Mouse (Mus musculus): ENCODE measurements at regions not wholly inside any gene's neighbourhood (a gene's known extent, or its start where the extent isn't known, plus 50 kb on each side); places are given as distances from the start of the nearest gene placed in this dataset.

- DNase-seq (ENCODE audit: low spot score in 2 of 2) = no peak
Observed at GRCm38 (mm10) chr1:168008216-168008615, 319.2 kb downstream of the Lmx1a start.

- no peak for DNase-seq (ENCODE audit: low spot score in 2 of 2)
Observed at GRCm38 (mm10) chr1:168010416-168010815, 321.4 kb downstream of the Lmx1a start.

GRCm38 (mm10) chr1:168012069-168012468 is 323.0 kb downstream of the Lmx1a start:
- DNase-seq (ENCODE audit: low spot score in 2 of 2) = no peak

DNA sequence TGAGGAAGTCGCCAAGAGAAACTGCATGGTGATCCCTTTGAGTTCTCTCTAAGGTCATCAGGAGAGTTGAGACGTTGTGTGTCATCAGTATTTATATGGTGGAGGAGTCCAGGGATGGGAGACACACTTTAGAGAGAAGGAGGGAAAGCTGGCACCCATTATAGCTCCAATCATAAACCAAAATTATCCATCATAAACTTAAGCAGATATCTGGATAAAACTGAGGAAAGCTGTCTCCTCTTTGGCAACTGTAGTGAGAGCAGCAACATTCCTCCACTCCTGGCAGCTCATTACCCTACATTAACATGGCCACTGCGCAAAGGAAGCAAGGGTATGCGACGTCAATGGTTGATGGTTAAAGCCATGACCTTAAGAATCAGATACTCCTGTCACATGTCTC is 323.6 kb downstream of the Lmx1a start:
- no peak for DNase-seq (ENCODE audit: low spot score in 2 of 2)

DNA sequence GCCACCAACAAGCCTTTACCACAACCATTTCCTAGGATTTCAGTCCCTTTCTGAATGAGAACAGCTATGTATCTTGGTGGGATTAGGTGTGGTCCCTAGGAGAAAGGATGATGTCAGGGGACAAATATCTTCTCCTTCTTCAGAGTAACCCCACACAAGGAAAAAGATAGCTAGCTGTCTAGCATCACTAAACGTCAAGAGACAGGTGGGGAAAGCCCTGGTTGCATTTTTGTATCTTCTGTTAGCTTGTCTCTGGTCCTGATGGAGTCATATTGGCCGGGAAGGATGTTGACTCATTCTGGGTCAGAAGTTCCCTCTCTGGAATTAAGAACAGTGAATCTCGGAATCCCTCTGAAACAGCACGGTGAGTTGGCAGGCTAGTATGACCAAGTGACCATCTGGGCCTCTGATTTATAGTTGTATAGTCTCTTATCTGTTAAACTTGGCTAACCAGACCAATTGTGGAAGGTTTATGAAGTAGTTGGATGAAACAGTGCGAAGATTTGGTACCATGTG is 327.4 kb downstream of the Lmx1a start:
- no peak for DNase-seq (ENCODE audit: low spot score in 2 of 2)

GRCm38 (mm10) chr1:168026481-168026880 is 337.4 kb downstream of the Lmx1a start:
- no peak for DNase-seq (ENCODE audit: low spot score in 2 of 2)

GRCm38 (mm10) chr1:168044765-168045164 is 355.7 kb downstream of the Lmx1a start:
- DNase-seq (ENCODE audit: low spot score in 2 of 2) = no peak

GRCm38 (mm10) chr1:168046347-168046746 is 357.3 kb downstream of the Lmx1a start:
- no peak for DNase-seq (ENCODE audit: low spot score in 2 of 2)

- DNase-seq (ENCODE audit: low spot score in 2 of 2) = no peak
Observed at GRCm38 (mm10) chr1:168046749-168047148, 357.7 kb downstream of the Lmx1a start.

- no peak for DNase-seq (ENCODE audit: low spot score in 2 of 2)
Observed at GRCm38 (mm10) chr1:168049965-168050364, 360.9 kb downstream of the Lmx1a start.

DNA sequence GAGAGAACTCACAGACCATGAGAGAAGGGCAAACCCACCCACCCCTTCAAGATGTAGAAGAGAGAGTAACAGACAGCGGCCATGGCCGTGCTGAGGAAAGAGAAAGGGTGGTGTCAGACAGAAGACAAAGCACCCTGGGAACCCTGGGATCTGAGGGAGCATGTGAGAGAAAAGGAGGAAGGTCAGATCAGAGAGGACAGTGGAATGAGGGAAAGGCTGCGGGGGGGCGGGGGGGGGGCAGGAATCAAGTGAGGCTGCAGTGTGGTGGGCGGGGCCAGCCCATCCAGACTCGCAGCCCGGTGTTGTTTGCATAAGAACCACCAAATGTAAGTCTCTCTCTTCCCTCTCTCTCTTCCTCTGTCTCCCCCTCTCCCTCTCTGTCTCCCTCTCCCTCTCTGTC is 367.4 kb downstream of the Lmx1a start:
- no peak for DNase-seq (ENCODE audit: low spot score in 2 of 2)

GRCm38 (mm10) chr1:168057479-168057878 is 368.4 kb downstream of the Lmx1a start:
- DNase-seq (ENCODE audit: low spot score in 2 of 2) = no peak

DNA sequence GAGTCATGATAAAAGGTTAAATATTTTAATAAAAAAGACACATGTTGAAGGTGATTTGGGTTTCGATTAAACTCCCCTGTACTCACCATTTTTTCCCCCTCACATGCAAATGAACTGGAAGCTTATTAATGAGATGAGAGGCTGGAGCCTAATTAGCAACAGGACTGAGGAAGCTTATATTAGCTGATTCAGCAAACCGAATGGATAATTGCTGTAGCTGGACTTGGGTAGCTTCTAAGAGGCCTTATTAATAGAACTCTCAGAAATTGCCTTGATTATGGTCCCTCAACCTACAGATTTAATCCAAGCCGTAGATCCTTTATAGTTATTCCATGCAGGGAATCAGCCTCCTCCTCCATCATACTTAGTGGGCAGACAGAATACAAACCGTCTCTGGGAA is 369.7 kb downstream of the Lmx1a start:
- no peak for DNase-seq (ENCODE audit: low spot score in 2 of 2)

- no peak for DNase-seq (ENCODE audit: low spot score in 2 of 2)
Observed at GRCm38 (mm10) chr1:168064065-168064664, 367.9 kb downstream of the Pbx1 start.

DNA sequence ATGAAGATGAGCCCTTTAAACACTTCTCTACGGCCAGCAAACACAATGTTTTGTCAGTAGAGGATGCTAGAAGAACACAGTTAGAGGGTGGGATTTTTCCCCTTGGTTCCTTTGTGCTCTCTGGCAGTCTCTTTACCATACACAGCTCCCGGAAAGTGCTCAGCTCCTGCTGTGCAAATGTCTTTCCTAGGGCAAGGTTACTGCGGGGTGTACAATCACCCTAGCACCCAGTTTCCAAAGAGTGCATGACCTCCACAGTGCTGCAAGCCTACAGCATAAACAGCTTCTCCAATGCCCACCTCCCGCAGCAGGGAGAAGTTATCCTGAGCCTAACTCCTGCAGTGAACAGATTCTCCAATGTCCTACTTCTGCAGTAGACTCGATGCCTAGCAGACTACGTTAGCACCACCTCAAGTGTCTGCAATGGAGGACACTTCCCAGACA is 366.4 kb downstream of the Pbx1 start:
- DNase-seq (ENCODE audit: low spot score in 2 of 2) = no peak

DNA sequence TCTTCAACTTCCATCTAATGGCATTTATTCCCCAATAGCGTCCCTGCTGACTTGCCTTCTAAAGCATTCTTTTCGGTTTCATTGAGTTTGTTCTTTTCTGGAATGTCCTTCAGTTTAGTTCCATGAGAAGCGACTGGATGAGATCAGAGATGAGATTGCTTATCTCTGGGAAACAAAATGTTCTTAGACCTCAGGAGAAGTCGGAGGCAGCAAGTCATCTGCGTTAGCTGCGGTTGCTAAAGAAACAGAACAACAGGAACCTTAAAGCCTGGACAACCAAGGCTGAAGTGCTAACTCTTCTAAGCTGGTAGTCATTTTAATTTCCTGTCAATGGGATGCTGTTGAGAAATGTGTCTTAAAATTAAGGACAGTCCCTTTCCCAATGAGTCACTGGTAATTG is 365.3 kb downstream of the Pbx1 start:
- DNase-seq (ENCODE audit: low spot score in 2 of 2) = no peak

- no peak for DNase-seq (ENCODE audit: low spot score in 2 of 2)
Observed at GRCm38 (mm10) chr1:168068003-168068919, 363.8 kb downstream of the Pbx1 start.

GRCm38 (mm10) chr1:168068920-168069590 is 363.0 kb downstream of the Pbx1 start:
- no peak for DNase-seq (ENCODE audit: low spot score in 2 of 2)

Measured in frontal cortex, postnatal 25 days (tissue).